Comparison of ENCODE assay signal across 28 mouse cellular contexts in the genomic region with DNA sequence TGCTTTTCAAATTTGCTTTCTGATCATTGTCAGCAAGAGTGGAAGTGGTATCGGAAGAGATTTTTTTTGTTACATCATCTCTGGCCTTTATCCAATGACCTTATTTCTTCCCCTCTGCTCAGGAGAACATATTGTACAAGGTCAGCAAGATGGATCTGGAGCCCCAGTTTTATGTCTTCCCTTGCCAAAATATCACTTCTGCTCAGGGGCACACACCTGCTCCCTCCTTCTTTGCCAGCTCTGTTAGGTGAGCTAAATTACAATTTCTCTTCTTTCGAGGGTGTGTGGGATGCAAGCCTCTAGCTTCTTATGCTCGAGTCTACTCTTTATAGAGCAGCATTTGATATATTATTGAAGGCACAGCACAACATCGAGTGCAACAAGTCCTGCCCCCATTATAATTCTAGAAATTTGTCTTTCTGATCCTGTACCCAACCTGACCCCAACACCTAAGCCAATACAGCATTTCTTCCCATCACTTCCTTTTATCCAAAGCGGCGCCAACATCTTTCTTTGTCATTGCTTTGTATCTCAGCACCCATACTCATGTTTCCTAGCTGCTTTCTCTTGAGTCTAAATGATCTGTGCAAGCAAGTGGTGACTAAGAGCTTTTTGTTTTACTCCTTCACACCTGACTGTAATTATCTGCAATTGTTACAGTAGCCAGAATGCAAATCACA.
DNase-seq lines count a peak whose midpoint lies in the region; ATAC-seq and TF ChIP-seq lines count a peak whose summit lies in the region.
"Had no signal": no experiment of that assay in that cellular context is flagged by ENCODE, and none has a peak within 500 bp of the region (broad histone marks: within the 10 kb centered on the region; RNA-seq: fewer than 3 reads in every experiment).

No protein-coding gene starts in this region.

- H3K4me2 ChIP-seq in hindbrain, postnatal 0 days (ENCODE audit: low read depth, low read length) = no peak overlapping the region
- H3K4me2 ChIP-seq in hindbrain, embryonic 11.5 days (replicated peaks; ENCODE audit: low read depth, low read length) = no peak overlapping the region
- H3K4me2 ChIP-seq in intestine, embryonic 15.5 days (replicated peaks) = no peak overlapping the region
- no peak overlapping the region for H3K4me2 ChIP-seq in kidney, embryonic 15.5 days
- H3K4me2 ChIP-seq: embryonic facial prominence, embryonic 15.5 days; forebrain, embryonic 12.5 days; heart, embryonic 12.5 days; hindbrain, embryonic 15.5 days; liver, embryonic 12.5 days; midbrain, embryonic 11.5 days; neural tube, embryonic 13.5 days had no signal

- H3K4me3 ChIP-seq in hindbrain, postnatal 0 days (ENCODE audit: low read length) = no peak overlapping the region
- no peak overlapping the region for H3K4me3 ChIP-seq in hindbrain, embryonic 11.5 days (ENCODE audit: low read depth, low read length)
- H3K4me3 ChIP-seq in intestine, embryonic 15.5 days (replicated peaks) = no peak overlapping the region
- no peak overlapping the region for H3K4me3 ChIP-seq in kidney, embryonic 15.5 days (replicated peaks)
- H3K4me3 ChIP-seq: embryonic facial prominence, embryonic 10.5 days; embryonic facial prominence, embryonic 15.5 days; forebrain, embryonic 12.5 days; heart, adult 2 months; heart, embryonic 12.5 days; hindbrain, embryonic 15.5 days; liver, embryonic 12.5 days; neural tube, embryonic 13.5 days had no signal

- WGBS in hindbrain, postnatal 0 days = 82% methylated on average over 6 of the region's 6 CpGs
- 88% methylated on average over 6 of the region's 6 CpGs for WGBS in hindbrain, embryonic 11.5 days
- 86% methylated on average over 6 of the region's 6 CpGs for WGBS in intestine, embryonic 15.5 days
- WGBS in kidney, embryonic 15.5 days = 84% methylated on average over 6 of the region's 6 CpGs

- no peaks in the 10 kb centered on the region for H3K9me3 ChIP-seq in hindbrain, postnatal 0 days (ENCODE audit: low read length)
- H3K9me3 ChIP-seq in hindbrain, embryonic 11.5 days (ENCODE audit: control insufficient read depth, low read length) = no peaks in the 10 kb centered on the region
- no peaks in the 10 kb centered on the region for H3K9me3 ChIP-seq in intestine, embryonic 15.5 days
- H3K9me3 ChIP-seq in kidney, embryonic 15.5 days (replicated peaks) = no peaks in the 10 kb centered on the region; the same call in 1 of the 2 replicates
- H3K9me3 ChIP-seq: embryonic facial prominence, embryonic 10.5 days; embryonic facial prominence, embryonic 15.5 days; forebrain, embryonic 12.5 days; heart, embryonic 12.5 days; neural tube, embryonic 13.5 days had no signal

- H3K27ac ChIP-seq in hindbrain, postnatal 0 days = no peak overlapping the region
- H3K27ac ChIP-seq in hindbrain, embryonic 11.5 days (ENCODE audit: low read depth, low read length) = no peak overlapping the region
- H3K27ac ChIP-seq in intestine, embryonic 15.5 days = no peak overlapping the region
- no peak overlapping the region for H3K27ac ChIP-seq in kidney, embryonic 15.5 days
- H3K27ac ChIP-seq: embryonic facial prominence, embryonic 10.5 days; embryonic facial prominence, embryonic 15.5 days; forebrain, embryonic 12.5 days; heart, adult 2 months; hindbrain, embryonic 15.5 days; liver, embryonic 12.5 days; neural tube, embryonic 13.5 days; stomach, postnatal 0 days had no signal

- no peaks in the 10 kb centered on the region for H3K4me1 ChIP-seq in hindbrain, postnatal 0 days (ENCODE audit: insufficient read depth, low read length)
- H3K4me1 ChIP-seq in hindbrain, embryonic 11.5 days (replicated peaks; ENCODE audit: control insufficient read depth, insufficient read depth, low read length) = no peaks in the 10 kb centered on the region
- H3K4me1 ChIP-seq in intestine, embryonic 15.5 days (replicated peaks) = no peaks in the 10 kb centered on the region
- H3K4me1 ChIP-seq in kidney, embryonic 15.5 days = no peaks in the 10 kb centered on the region
- H3K4me1 ChIP-seq: embryonic facial prominence, embryonic 10.5 days; embryonic facial prominence, embryonic 15.5 days; forebrain, embryonic 12.5 days; heart, embryonic 12.5 days; hindbrain, embryonic 15.5 days; liver, embryonic 12.5 days; neural tube, embryonic 13.5 days had no signal

- H3K36me3 ChIP-seq in hindbrain, postnatal 0 days (ENCODE audit: insufficient read depth, low read length) = no peaks in the 10 kb centered on the region
- H3K36me3 ChIP-seq in hindbrain, embryonic 11.5 days (ENCODE audit: control insufficient read depth, insufficient read depth, low read length) = no peaks in the 10 kb centered on the region
- H3K36me3 ChIP-seq in intestine, embryonic 15.5 days = no peaks in the 10 kb centered on the region
- no peaks in the 10 kb centered on the region for H3K36me3 ChIP-seq in kidney, embryonic 15.5 days
- H3K36me3 ChIP-seq: embryonic facial prominence, embryonic 10.5 days; embryonic facial prominence, embryonic 15.5 days; forebrain, embryonic 12.5 days; heart, embryonic 12.5 days; hindbrain, embryonic 15.5 days; liver, embryonic 12.5 days; neural tube, embryonic 13.5 days had no signal

- ATAC-seq in hindbrain, postnatal 0 days = peak; percentile 76; the same call in 1 of the 2 replicates
- no peak for ATAC-seq in hindbrain, embryonic 11.5 days (ENCODE audit: low FRiP score)
- no peak for ATAC-seq in intestine, embryonic 15.5 days
- ATAC-seq in kidney, embryonic 15.5 days (replicated peaks; ENCODE audit: low FRiP score) = no peak
- ATAC-seq: forebrain, postnatal 0 days; liver, embryonic 12.5 days; liver, postnatal 0 days; Patski had no signal

- no peak for TF ChIP-seq CTCF in hindbrain, postnatal 0 days (IDR thresholded peaks at IDR 0.05; ENCODE audit: low read depth)

- peak; percentile 43 for DNase-seq in hindbrain, postnatal 0 days (ENCODE audit: low spot score)
- DNase-seq in hindbrain, embryonic 11.5 days (ENCODE audit: low spot score) = no peak
- DNase-seq in cerebellum, adult 11-12 months = peak; percentile 92
- DNase-seq in cerebellum, adult 9-11 months = peak; percentile 94
- DNase-seq in ovary, adult 18-20 months (ENCODE audit: low spot score) = no peak
- DNase-seq: adrenal gland, postnatal 14 days; forebrain, postnatal 0 days; heart, adult 2 months; heart, postnatal 4 days; kidney, adult 11 months; kidney, postnatal 25 days; liver, postnatal 0 days; lung, postnatal 36 days; retina, postnatal 1 day; thymus, adult 18-20 months; thymus, postnatal 25 days had no signal

- no peak overlapping the region for H3K9ac ChIP-seq in hindbrain, postnatal 0 days (replicated peaks; ENCODE audit: low read length)
- no peak overlapping the region for H3K9ac ChIP-seq in hindbrain, embryonic 11.5 days (ENCODE audit: low read depth, low read length)
- H3K9ac ChIP-seq in intestine, embryonic 15.5 days = no peak overlapping the region
- no peak overlapping the region for H3K9ac ChIP-seq in kidney, embryonic 15.5 days
- H3K9ac ChIP-seq: embryonic facial prominence, embryonic 15.5 days; forebrain, embryonic 12.5 days; forebrain, postnatal 0 days; heart, embryonic 12.5 days; hindbrain, embryonic 15.5 days; liver, embryonic 12.5 days; liver, postnatal 0 days; neural tube, embryonic 13.5 days had no signal

- no peaks in the 10 kb centered on the region for H3K27me3 ChIP-seq in hindbrain, postnatal 0 days (ENCODE audit: insufficient read depth, low read length)
- H3K27me3 ChIP-seq in hindbrain, embryonic 11.5 days (ENCODE audit: control insufficient read depth, insufficient read depth, low read length) = no peaks in the 10 kb centered on the region
- no peaks in the 10 kb centered on the region for H3K27me3 ChIP-seq in intestine, embryonic 15.5 days (replicated peaks)
- H3K27me3 ChIP-seq in kidney, embryonic 15.5 days = no peaks in the 10 kb centered on the region
- H3K27me3 ChIP-seq: embryonic facial prominence, embryonic 15.5 days; forebrain, embryonic 12.5 days; heart, embryonic 12.5 days; hindbrain, embryonic 15.5 days; liver, embryonic 12.5 days; neural tube, embryonic 13.5 days had no signal

Comparison
In these comparisons a context has a peak if more than half of its experiments do, and no peak if none do; other contexts are left out.
1. DNase-seq: peak in hindbrain, postnatal 0 days (single experiment), cerebellum, adult 11-12 months (single experiment) and cerebellum, adult 9-11 months (single experiment); none in hindbrain, embryonic 11.5 days (single experiment) and ovary, adult 18-20 months (single experiment).